Mouse (Mus musculus): ENCODE measurements at regions not wholly inside any gene's neighbourhood (a gene's known extent, or its start where the extent isn't known, plus 50 kb on each side); places are given as distances from the start of the nearest gene placed in this dataset.

DNA sequence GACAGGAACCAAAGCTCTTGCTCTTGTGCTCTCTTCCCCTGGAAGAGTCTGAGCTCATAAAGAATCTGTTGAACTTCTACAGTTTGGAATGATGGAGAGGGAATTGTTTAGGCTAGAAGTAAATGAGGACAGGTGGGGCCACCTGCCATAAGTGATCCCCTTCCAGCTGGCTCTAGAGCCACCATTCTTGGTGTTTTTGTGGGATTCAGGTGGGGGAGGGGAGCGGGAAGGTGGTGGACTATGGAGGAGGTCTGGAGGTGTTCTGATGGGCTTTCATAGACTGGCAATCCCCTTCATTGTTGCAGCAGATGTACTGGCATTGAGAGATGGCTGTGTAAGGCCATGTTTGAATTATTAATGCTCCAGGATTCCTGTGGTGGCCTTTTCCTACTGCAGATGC is 132.6 kb upstream of the Opcml start:
- no peak overlapping the region for H3K27ac ChIP-seq (ENCODE audit: low read length)
- no peaks in the 10 kb centered on the region for H3K9me3 ChIP-seq (ENCODE audit: control insufficient read depth, low read depth, low read length)
- no peaks in the 10 kb centered on the region for H3K27me3 ChIP-seq (ENCODE audit: control insufficient read depth, insufficient read depth, low read length)
- no peak overlapping the region for H3K4me2 ChIP-seq (replicated peaks; ENCODE audit: low read depth, low read length)
- no peak overlapping the region for H3K9ac ChIP-seq (replicated peaks; ENCODE audit: low read depth, low read length)
- no peaks in the 10 kb centered on the region for H3K36me3 ChIP-seq (ENCODE audit: control insufficient read depth, insufficient read depth, low read length)
- no peak for ATAC-seq (ENCODE audit: insufficient number of reproducible peaks, insufficient read depth, low FRiP score, low read depth)
- WGBS, result 79% methylated on average over 1 of the region's 1 CpGs
- H3K4me3 ChIP-seq (ENCODE audit: low read depth, low read length), result no peak overlapping the region
- H3K4me1 ChIP-seq (ENCODE audit: control insufficient read depth, insufficient read depth, low read length), result no peaks in the 10 kb centered on the region

DNA sequence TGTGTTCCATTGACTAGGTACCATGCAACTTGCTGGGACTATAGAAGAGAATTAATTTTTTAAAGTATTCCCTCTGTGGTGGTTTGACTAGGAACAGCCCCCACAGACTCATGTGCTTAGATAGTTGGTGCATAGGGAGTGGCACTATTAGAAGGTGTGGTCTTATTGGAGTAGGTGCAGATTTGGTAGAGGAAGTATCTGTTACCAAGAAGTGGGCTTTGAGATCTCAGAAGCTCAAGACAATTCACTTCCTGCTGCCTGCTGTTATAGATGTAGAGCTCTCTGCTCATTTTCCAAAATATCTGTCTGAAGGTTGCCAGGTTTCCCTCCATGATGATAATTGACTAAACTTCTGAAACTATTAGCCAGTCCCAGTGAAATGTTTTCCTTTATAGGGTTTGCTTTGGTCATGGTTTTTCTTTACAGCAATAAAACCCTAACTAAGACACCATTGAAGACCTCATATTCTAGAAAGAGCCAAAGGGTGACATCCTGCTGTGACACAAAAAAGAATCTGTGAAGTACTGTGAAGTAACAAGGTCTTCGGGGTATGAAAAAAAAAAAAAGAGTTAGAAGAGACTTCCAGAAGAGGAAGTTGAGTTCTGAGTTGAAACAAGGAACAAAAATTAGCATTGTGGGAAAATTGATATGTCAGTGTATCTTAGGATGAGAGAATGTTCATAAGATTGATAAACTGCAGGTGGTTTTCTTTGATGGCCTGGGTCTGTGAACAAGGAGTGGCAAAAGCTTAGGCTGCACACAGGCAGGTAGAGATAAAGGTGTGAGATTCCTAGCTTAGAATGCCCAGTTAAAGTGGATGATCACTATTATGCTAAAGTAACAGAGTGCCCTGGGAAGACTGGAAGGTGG is 128.9 kb upstream of the Opcml start:
- no peaks in the 10 kb centered on the region for H3K36me3 ChIP-seq (ENCODE audit: control insufficient read depth, insufficient read depth, low read length)
- 76% methylated on average over 1 of the region's 1 CpGs for WGBS
- no peak overlapping the region for H3K9ac ChIP-seq (replicated peaks; ENCODE audit: low read depth, low read length)
- H3K4me2 ChIP-seq (replicated peaks; ENCODE audit: low read depth, low read length), result no peak overlapping the region
- H3K4me1 ChIP-seq (ENCODE audit: control insufficient read depth, insufficient read depth, low read length), result no peaks in the 10 kb centered on the region
- no peak overlapping the region for H3K27ac ChIP-seq (ENCODE audit: low read length)
- no peak overlapping the region for H3K4me3 ChIP-seq (ENCODE audit: low read depth, low read length)
- no peak for ATAC-seq (ENCODE audit: insufficient number of reproducible peaks, insufficient read depth, low FRiP score, low read depth)
- H3K27me3 ChIP-seq (ENCODE audit: control insufficient read depth, insufficient read depth, low read length), result no peaks in the 10 kb centered on the region
- H3K9me3 ChIP-seq (ENCODE audit: control insufficient read depth, low read depth, low read length), result no peaks in the 10 kb centered on the region

DNA sequence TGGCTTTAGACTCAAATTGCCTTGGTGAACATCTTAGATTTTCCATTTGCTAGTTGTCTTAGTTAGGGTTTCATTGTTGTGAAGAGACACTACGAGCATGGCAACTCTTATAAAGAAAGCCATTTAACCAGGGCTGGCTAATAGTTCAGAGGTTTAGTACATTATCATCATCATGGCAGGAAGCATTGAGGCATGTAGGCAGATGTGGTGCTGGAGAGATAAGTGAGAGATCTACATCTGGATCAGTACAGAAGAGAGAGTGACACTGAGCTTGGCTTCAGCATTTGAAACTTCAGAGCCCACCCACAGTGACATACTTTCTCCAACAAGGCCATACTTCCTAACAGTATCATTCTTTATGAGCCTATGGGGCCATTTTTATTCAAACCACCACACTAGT is 127.3 kb upstream of the Opcml start:
- no peak for ATAC-seq (ENCODE audit: insufficient number of reproducible peaks, insufficient read depth, low FRiP score, low read depth)
- Histone ChIP-seq H3K27ac (ENCODE audit: low read length) (no peak overlapping the region), H3K4me3 (ENCODE audit: low read depth, low read length) (no peak overlapping the region), H3K27me3 (ENCODE audit: control insufficient read depth, insufficient read depth, low read length) (no peaks in the 10 kb centered on the region), H3K4me2 (replicated peaks; ENCODE audit: low read depth, low read length) (no peak overlapping the region), H3K9ac (replicated peaks; ENCODE audit: low read depth, low read length) (no peak overlapping the region), H3K4me1 (ENCODE audit: control insufficient read depth, insufficient read depth, low read length) (no peaks in the 10 kb centered on the region), H3K9me3 (ENCODE audit: control insufficient read depth, low read depth, low read length) (no peaks in the 10 kb centered on the region), H3K36me3 (ENCODE audit: control insufficient read depth, insufficient read depth, low read length) (no peaks in the 10 kb centered on the region)
- WGBS, result 100% methylated on average over 1 of the region's 1 CpGs

DNA sequence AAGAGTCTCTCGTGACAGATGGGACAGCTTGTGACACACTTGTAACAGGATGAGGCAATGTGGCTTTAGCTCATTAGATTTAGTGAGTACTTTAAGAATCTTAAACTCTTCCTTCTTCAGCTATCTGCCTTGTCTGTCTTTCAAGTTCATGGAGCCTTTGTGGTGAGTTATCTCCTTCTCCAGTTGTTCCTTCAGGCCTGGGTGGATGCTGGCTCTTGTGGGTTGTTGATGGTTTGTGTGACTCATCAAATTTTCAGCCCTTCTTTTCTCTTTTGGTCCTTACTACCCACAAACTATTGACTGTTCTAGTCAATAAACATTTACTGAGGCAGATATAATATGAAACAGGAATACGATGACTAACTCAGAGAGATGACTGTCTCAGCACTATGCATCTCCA is 124.9 kb upstream of the Opcml start:
- no peaks in the 10 kb centered on the region for H3K4me1 ChIP-seq (ENCODE audit: control insufficient read depth, insufficient read depth, low read length)
- 87% methylated on average over 2 of the region's 2 CpGs for WGBS
- H3K27ac ChIP-seq (ENCODE audit: low read length), result no peak overlapping the region
- H3K9me3 ChIP-seq (ENCODE audit: control insufficient read depth, low read depth, low read length), result no peaks in the 10 kb centered on the region
- no peak overlapping the region for H3K9ac ChIP-seq (replicated peaks; ENCODE audit: low read depth, low read length)
- H3K27me3 ChIP-seq (ENCODE audit: control insufficient read depth, insufficient read depth, low read length), result no peaks in the 10 kb centered on the region
- H3K4me3 ChIP-seq (ENCODE audit: low read depth, low read length), result no peak overlapping the region
- no peaks in the 10 kb centered on the region for H3K36me3 ChIP-seq (ENCODE audit: control insufficient read depth, insufficient read depth, low read length)
- no peak overlapping the region for H3K4me2 ChIP-seq (replicated peaks; ENCODE audit: low read depth, low read length)
- ATAC-seq (ENCODE audit: insufficient number of reproducible peaks, insufficient read depth, low FRiP score, low read depth), result no peak

DNA sequence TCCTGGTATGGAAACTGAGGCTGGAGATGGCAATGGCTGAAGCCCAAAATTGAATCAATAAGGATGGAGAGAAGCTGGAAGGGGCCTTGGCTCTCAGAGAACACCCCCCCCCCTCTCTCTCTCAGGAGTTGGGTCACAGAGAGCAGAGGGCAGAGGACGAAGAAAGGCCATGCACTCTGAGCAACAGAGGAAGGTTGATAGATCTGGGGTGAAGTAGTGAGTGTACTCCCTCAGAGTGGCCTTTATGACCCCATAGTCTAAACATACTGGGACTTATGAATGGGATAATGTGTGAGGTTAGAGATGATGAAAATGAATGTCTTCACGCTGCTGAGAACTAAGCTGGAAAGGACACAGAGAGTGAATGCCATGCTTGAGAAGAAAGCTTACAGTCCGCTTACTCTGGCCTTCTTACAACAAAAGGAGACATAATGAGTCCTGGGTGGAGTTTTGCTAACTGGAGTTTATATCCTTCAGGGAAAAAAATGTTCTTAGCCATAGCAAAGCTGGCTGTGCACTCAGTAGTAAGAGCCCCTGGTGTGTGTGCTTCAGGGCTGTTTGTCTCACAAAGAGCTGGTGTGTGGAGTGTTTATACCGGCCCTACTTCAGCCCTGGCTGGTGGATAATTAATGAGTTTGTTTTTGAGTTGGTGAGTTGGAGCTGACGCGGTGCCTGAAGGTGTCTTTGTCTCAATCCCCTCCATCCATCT is 120.4 kb upstream of the Opcml start:
- Histone ChIP-seq H3K9me3 (ENCODE audit: control insufficient read depth, low read depth, low read length) (no peaks in the 10 kb centered on the region), H3K4me2 (replicated peaks; ENCODE audit: low read depth, low read length) (no peak overlapping the region), H3K4me1 (ENCODE audit: control insufficient read depth, insufficient read depth, low read length) (no peaks in the 10 kb centered on the region), H3K27me3 (ENCODE audit: control insufficient read depth, insufficient read depth, low read length) (no peaks in the 10 kb centered on the region), H3K36me3 (ENCODE audit: control insufficient read depth, insufficient read depth, low read length) (no peaks in the 10 kb centered on the region), H3K9ac (replicated peaks; ENCODE audit: low read depth, low read length) (no peak overlapping the region), H3K27ac (ENCODE audit: low read length) (no peak overlapping the region), H3K4me3 (ENCODE audit: low read depth, low read length) (no peak overlapping the region)
- no peak for ATAC-seq (ENCODE audit: insufficient number of reproducible peaks, insufficient read depth, low FRiP score, low read depth)
- WGBS, result 19% methylated on average over 6 of the region's 6 CpGs

DNA sequence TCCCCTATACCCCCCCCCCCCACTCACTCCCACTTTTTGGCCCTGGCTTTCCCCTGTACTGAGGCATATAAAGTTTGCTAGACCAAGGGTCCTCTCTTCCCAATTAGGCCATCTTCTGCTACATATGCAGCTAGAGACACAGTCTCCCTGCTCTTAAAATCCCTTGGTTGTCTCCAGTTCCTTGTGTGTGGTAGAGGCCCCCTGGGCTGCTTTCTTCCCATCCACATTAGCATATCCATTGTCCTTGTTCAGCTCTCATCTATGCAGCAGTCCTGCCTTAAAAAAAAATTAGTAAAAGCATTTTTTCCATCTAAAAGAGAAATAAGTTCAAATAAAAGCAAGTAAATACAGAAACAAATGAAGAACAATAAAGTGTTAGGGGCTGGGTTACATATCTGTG is 105.2 kb upstream of the Opcml start:
- no peak overlapping the region for H3K27ac ChIP-seq (ENCODE audit: low read length)
- no peak overlapping the region for H3K4me2 ChIP-seq (replicated peaks; ENCODE audit: low read depth, low read length)
- H3K27me3 ChIP-seq (ENCODE audit: control insufficient read depth, insufficient read depth, low read length), result no peaks in the 10 kb centered on the region
- H3K9ac ChIP-seq (replicated peaks; ENCODE audit: low read depth, low read length), result no peak overlapping the region
- no peaks in the 10 kb centered on the region for H3K4me1 ChIP-seq (ENCODE audit: control insufficient read depth, insufficient read depth, low read length)
- no peaks in the 10 kb centered on the region for H3K9me3 ChIP-seq (ENCODE audit: control insufficient read depth, low read depth, low read length)
- no peak for ATAC-seq (ENCODE audit: insufficient number of reproducible peaks, insufficient read depth, low FRiP score, low read depth)
- no peak overlapping the region for H3K4me3 ChIP-seq (ENCODE audit: low read depth, low read length)
- no peaks in the 10 kb centered on the region for H3K36me3 ChIP-seq (ENCODE audit: control insufficient read depth, insufficient read depth, low read length)

DNA sequence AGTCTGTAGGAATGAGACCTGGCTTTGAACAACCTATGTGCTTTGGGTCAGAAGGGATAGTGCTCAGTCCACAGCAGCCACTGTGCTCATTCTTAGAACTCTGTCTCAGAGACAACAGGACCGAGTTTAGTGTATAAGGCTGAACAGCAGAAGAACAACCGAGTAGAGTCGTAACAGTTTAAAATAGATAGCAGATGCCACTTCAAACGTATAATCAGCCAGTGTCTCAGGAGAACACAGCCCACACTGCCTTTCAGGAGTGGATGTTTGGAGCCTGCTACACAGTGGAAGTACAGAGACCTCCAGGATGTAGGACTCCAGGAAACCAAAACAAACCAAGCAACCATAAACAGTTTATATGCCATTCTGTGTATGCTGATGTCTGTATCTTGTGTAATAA is 99.0 kb upstream of the Opcml start:
- Histone ChIP-seq H3K9ac (replicated peaks; ENCODE audit: low read depth, low read length) (no peak overlapping the region), H3K9me3 (ENCODE audit: control insufficient read depth, low read depth, low read length) (no peaks in the 10 kb centered on the region), H3K27ac (ENCODE audit: low read length) (no peak overlapping the region), H3K4me3 (ENCODE audit: low read depth, low read length) (no peak overlapping the region), H3K4me2 (replicated peaks; ENCODE audit: low read depth, low read length) (no peak overlapping the region), H3K27me3 (ENCODE audit: control insufficient read depth, insufficient read depth, low read length) (no peaks in the 10 kb centered on the region), H3K36me3 (ENCODE audit: control insufficient read depth, insufficient read depth, low read length) (no peaks in the 10 kb centered on the region), H3K4me1 (ENCODE audit: control insufficient read depth, insufficient read depth, low read length) (no peaks in the 10 kb centered on the region)
- ATAC-seq (ENCODE audit: insufficient number of reproducible peaks, insufficient read depth, low FRiP score, low read depth), result no peak
- WGBS, result 71% methylated on average over 4 of the region's 4 CpGs

DNA sequence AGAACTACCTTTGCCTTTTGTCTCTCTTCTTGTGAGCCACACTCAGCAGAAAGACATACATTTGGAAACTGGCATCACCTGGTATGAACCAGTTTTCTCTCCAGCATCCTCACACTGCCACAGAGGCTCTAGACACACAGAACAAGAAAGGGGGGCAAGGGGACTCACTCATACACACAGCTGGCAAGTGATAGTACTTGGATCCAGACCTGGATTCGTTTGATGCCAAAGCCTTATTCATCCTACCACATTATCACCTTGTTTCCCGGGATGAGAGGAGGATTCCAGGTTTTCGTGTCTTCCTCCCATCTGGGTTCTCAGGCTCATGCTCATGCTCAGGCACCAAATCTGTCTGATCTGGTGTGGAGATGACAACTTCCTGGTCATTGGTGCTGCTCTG is 97.8 kb upstream of the Opcml start:
- Histone ChIP-seq H3K9ac (replicated peaks; ENCODE audit: low read depth, low read length) (no peak overlapping the region), H3K36me3 (ENCODE audit: control insufficient read depth, insufficient read depth, low read length) (no peaks in the 10 kb centered on the region), H3K27me3 (ENCODE audit: control insufficient read depth, insufficient read depth, low read length) (no peaks in the 10 kb centered on the region), H3K9me3 (ENCODE audit: control insufficient read depth, low read depth, low read length) (no peaks in the 10 kb centered on the region), H3K27ac (ENCODE audit: low read length) (no peak overlapping the region), H3K4me2 (replicated peaks; ENCODE audit: low read depth, low read length) (no peak overlapping the region), H3K4me3 (ENCODE audit: low read depth, low read length) (no peak overlapping the region), H3K4me1 (ENCODE audit: control insufficient read depth, insufficient read depth, low read length) (no peaks in the 10 kb centered on the region)
- 82% methylated on average over 3 of the region's 3 CpGs for WGBS
- ATAC-seq (ENCODE audit: insufficient number of reproducible peaks, insufficient read depth, low FRiP score, low read depth), result no peak
